Mouse (Mus musculus) lung, embryonic 16.5 days (tissue): ENCODE data around the gene Synj1. TPM values are rescaled to one million over a fixed set of nuclear protein-coding genes. Genes with fewer than 3 reads are reported as not detected.

Experiments used
- ATAC-seq: fragments of 200-750 bp; cut with Nextera tagmentation; 2 replicates; pipeline ENCODE4 v1.8.0; 2017; ENCODE audit warnings: low read depth, mild to moderate bottlenecking, moderate library complexity
- H3K27ac ChIP-seq: fragments of 300-500 bp; sonication (generic); 2 replicates; pipeline ENCODE4 v1.5.1; 2014; ENCODE audit warnings: mild to moderate bottlenecking, control low read depth, low read length
- H3K27me3 ChIP-seq: fragments of 300-500 bp; sonication (generic); 2 replicates; pipeline ENCODE4 v1.6.1; 2014; ENCODE audit warnings: low read depth, low read length, mixed read lengths; ENCODE audit not compliant: control insufficient read depth, insufficient read depth
- H3K36me3 ChIP-seq: fragments of 300-500 bp; sonication (generic); 2 replicates; pipeline ENCODE4 v1.6.1; 2014; ENCODE audit warnings: low read length; ENCODE audit not compliant: control insufficient read depth, insufficient read depth
- H3K4me1 ChIP-seq: fragments of 300-500 bp; sonication (generic); replicated peaks from 2 replicates; pipeline ENCODE4 v1.6.1; 2014; ENCODE audit warnings: low read length, mixed read lengths; ENCODE audit not compliant: control insufficient read depth, insufficient read depth
- H3K4me2 ChIP-seq: fragments of 300-500 bp; sonication (generic); 2 replicates; pipeline ENCODE4 v1.6.1; 2014; ENCODE audit warnings: low read depth, low read length, control low read depth
- H3K4me3 ChIP-seq: fragments of 300-500 bp; sonication (generic); 2 replicates; pipeline ENCODE4 v1.5.1; 2014; ENCODE audit warnings: mild to moderate bottlenecking, low read length, control low read depth
- H3K9ac ChIP-seq: fragments of 300-500 bp; sonication (generic); 2 replicates; pipeline ENCODE4 v1.6.1; 2014; ENCODE audit warnings: low read length, control low read depth
- H3K9me3 ChIP-seq: fragments of 300-500 bp; sonication (generic); 2 replicates; pipeline ENCODE4 v1.6.1; 2016; ENCODE audit warnings: low read length; ENCODE audit not compliant: control insufficient read depth
- WGBS: fragments of 180-500 bp; shearing (Covaris S2); extraction: QIAGEN DNeasy Blood & Tissue Kit; methylation state at CpG from one replicate; pipeline ENCODE4 v1.1.7; 2014; 5-methylcytosine and 5-hydroxymethylcytosine counted together
- polyA plus RNA-seq: library from polyadenylated mRNA; unstranded; fragments of >200 nt; fragmentation: Nextera tagmentation; extraction: Ambion mirVana; gene quantifications from 2 replicates; pipeline ENCODE4 v1.2.1, GENCODE M21; 2015

Synj1 gene
- polyA plus RNA-seq, 1 experiment from 2014 or later, result 15.6 TPM

DNA sequence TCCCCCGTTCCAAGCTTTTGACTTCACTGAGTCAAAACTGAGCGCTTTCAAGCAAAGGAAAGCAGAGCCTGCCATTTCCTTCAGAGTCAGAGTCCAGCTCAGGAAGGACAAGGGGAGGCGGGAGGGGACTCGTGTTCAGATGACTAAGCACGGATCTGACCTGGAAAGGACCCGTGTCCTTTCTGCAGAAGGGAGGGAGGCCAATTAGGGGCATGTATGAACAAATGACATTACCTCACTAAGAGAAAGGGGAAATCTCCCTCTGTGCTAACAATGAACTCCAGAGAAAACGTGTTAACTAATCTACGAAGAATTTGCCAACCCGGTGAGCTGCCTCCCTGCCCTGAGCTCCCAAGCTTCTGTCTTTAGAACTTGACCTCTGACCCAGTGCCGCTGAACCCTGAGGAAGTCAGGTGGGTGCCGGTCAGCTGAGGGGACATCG lies 95.0 kb downstream of the Synj1 start:
- Histone ChIP-seq H3K4me3 (no peak overlapping the region), H3K9ac (no peak overlapping the region), H3K27ac (no peak overlapping the region), H3K9me3 (no peaks in the 10 kb centered on the region), H3K4me2 (no peak overlapping the region), H3K27me3 (no peaks in the 10 kb centered on the region), H3K4me1 (no peaks in the 10 kb centered on the region), H3K36me3 (no peaks in the 10 kb centered on the region)
- WGBS, result 27% methylated on average over 12 of the region's 12 CpGs
- ATAC-seq, result peak; percentile 67

DNA sequence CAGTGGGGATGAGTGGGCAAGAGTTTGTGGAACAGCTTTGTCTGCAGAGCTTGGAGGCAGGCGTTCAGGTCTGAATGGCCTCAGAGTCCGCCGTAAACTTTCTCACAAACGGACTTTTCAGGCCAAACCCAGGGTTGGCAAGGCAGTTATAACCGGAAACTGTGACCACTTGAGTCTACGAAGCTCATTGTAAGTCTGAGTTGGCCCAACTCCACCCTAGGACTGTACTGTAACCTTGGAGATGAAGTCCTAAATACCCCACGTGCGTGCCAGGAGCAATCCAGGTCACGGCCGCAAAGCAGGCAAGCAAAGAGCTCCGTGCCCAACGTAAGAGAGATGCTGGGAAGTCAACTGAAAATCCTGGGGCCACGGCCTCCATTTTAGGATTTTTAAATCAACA lies 99.3 kb downstream of the Synj1 start:
- Histone ChIP-seq H3K27ac (no peak overlapping the region), H3K4me2 (no peak overlapping the region), H3K36me3 (no peaks in the 10 kb centered on the region), H3K4me1 (no peaks in the 10 kb centered on the region), H3K4me3 (no peak overlapping the region), H3K9ac (no peak overlapping the region), H3K27me3 (no peaks in the 10 kb centered on the region), H3K9me3 (no peaks in the 10 kb centered on the region)
- 90% methylated on average over 13 of the region's 13 CpGs for WGBS
- no peak for ATAC-seq

DNA sequence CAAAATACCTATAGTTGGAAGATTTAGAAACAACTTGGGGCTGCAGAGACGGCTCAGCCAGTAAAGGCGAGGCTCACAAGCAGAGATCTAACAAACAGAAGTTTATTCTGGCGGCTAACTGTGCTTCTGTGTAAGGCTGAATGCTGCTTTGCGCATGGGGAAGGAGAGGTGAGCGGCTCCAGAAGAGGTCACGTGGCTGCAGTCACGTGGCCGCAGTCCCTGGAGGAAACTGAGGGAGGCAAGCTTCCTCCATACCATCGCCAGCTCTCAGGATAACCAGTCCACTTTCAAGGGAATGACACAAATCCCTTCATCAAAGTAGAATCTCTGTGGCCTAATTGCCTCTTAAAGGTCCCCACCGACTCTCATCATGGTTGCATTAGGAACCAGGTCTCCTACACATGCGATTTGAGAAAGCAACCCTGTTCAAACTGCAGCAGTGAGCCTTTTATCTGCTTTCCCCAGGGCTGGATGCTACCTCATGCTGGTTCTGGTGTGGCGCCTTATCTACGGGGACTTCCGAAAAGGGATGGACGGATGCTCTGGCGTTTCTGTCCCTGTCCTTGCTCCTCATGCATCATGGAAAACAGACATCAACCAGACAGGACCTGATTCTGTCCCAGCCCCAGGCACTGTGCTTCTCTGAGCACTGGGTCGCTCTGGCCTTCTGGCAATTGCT lies 100.1 kb downstream of the Synj1 start:
- no peak overlapping the region for H3K4me3 ChIP-seq
- no peak overlapping the region for H3K9ac ChIP-seq
- no peaks in the 10 kb centered on the region for H3K36me3 ChIP-seq
- 77% methylated on average over 17 of the region's 17 CpGs for WGBS
- no peaks in the 10 kb centered on the region for H3K9me3 ChIP-seq
- no peak for ATAC-seq
- H3K4me1 ChIP-seq, result no peaks in the 10 kb centered on the region
- H3K27ac ChIP-seq, result no peak overlapping the region
- no peak overlapping the region for H3K4me2 ChIP-seq
- H3K27me3 ChIP-seq, result no peaks in the 10 kb centered on the region

DNA sequence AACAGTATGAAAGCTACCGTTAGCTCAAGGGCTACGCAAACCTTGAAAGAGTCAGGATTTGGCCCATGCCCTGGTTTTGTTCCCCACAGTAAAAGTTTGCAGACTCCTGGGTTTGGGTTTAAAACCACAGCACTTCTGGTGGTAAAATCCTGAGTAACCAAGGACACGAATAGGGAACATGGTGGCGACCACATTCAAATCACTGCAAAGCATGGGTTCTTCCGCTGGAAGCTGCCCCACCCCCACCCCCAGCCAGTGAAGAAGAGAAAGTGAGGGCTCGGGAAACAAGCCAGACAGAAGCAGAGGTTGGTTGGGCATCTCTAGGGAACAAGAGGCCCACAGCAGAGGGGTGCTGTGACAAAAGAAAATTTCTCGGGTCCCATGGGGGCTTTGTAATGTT lies 103.9 kb downstream of the Synj1 start:
- WGBS, result 57% methylated on average over 7 of the region's 7 CpGs
- Histone ChIP-seq H3K4me3 (no peak overlapping the region), H3K9me3 (no peaks in the 10 kb centered on the region), H3K27ac (no peak overlapping the region), H3K9ac (no peak overlapping the region), H3K36me3 (no peaks in the 10 kb centered on the region), H3K27me3 (no peaks in the 10 kb centered on the region), H3K4me1 (no peaks in the 10 kb centered on the region), H3K4me2 (no peak overlapping the region)
- ATAC-seq, result no peak

DNA sequence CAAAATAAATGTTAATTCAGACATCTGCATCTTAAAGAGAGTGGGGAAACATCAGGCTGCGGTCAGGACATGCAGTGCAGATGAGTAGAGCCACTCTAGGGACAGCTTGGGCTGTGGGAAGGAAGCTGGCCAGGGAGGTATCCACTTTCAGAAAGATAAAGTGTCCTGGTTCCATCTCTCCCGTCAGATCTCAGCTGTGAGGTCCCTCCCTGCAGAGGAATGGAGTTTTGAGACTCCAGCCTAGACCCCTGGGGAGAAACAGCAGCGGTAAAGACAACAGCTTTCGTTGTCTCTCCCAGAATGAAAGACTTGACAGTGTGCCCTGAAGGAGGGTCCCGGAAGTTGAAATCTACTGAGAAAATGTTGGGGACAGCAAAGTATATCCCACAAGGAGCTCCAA lies 107.8 kb downstream of the Synj1 start:
- 43% methylated on average over 5 of the region's 5 CpGs for WGBS
- Histone ChIP-seq H3K36me3 (no peaks in the 10 kb centered on the region), H3K9me3 (no peaks in the 10 kb centered on the region), H3K27ac (no peak overlapping the region), H3K4me3 (no peak overlapping the region), H3K9ac (no peak overlapping the region), H3K4me1 (no peaks in the 10 kb centered on the region), H3K4me2 (no peak overlapping the region), H3K27me3 (no peaks in the 10 kb centered on the region)
- no peak for ATAC-seq

DNA sequence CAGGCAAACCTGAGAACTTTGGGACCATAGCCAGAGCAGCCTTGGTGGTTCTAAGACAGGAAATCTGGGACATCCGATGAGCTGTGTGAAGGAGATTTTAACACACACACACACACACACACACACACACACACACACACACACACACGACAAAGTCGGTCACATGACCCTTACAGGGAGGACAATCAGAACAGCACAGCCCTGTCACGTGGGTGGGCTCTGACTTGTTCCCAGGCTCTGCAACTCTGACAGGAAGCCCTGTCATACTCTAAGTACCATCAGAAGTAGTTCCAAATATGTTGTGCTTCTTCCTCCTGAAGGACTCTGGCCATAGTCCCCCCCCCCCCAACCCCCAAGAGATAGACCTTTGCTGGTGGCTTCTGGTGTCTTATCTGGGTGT lies 109.7 kb downstream of the Synj1 start:
- H3K27ac ChIP-seq, result no peak overlapping the region
- peak; percentile 49; the same call in 1 of the 2 replicates for ATAC-seq
- no peaks in the 10 kb centered on the region for H3K4me1 ChIP-seq
- 38% methylated on average over 4 of the region's 4 CpGs for WGBS
- no peak overlapping the region for H3K4me3 ChIP-seq
- no peak overlapping the region for H3K4me2 ChIP-seq
- no peaks in the 10 kb centered on the region for H3K36me3 ChIP-seq
- no peaks in the 10 kb centered on the region for H3K9me3 ChIP-seq
- H3K27me3 ChIP-seq, result no peaks in the 10 kb centered on the region
- no peak overlapping the region for H3K9ac ChIP-seq

DNA sequence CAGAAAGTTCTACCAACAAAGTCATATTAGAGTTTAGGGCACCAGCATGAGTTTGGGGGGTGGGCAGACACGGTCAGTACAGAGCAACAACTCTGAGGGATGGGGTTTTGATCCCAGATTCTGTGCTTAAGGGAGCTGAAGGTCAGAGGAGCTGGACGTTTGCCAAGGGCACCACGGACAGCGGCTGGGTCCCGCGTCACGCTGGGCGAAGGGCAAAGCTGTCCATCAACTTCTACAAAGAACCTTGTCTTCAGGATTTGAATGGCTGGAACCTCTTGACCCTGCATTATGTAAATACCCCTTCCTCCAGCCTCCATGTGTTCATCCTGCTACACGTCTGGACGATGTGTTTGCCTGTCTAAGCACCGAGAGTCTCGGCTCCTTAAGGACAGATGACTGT lies 111.6 kb downstream of the Synj1 start:
- no peak for ATAC-seq
- H3K36me3 ChIP-seq, result no peaks in the 10 kb centered on the region
- WGBS, result 20% methylated on average over 12 of the region's 12 CpGs

DNA sequence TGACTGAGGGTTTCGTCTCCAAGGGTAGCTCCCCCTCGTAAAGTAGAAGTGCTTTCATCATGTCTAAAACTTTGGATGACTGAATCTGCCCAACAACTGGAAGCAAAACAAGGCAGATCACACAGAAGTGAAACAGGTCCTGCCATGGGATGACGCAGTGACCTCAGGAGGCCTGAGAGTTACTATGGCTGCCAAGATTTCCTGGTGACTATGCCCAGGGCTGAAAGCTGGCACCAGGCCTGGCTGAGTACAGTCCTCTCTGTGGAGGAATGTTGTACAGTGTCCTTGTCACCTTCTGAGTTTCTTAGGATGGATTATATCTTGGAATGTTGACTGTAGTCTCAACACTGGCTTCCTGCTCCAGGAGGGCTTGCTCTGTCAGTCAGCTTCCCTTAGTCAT lies 113.5 kb downstream of the Synj1 start:
- ATAC-seq, result no peak
- peaks cover 3% of the 10 kb centered on the region; the same call in 1 of the 2 replicates for H3K27me3 ChIP-seq
- no peak overlapping the region for H3K4me3 ChIP-seq
- no peaks in the 10 kb centered on the region for H3K4me1 ChIP-seq
- H3K36me3 ChIP-seq, result no peaks in the 10 kb centered on the region
- no peak overlapping the region for H3K9ac ChIP-seq
- H3K27ac ChIP-seq, result no peak overlapping the region
- H3K9me3 ChIP-seq, result no peaks in the 10 kb centered on the region
- 77% methylated on average over 3 of the region's 3 CpGs for WGBS
- no peak overlapping the region for H3K4me2 ChIP-seq

More for the DNA sequence above, 111.6 kb downstream of the Synj1 start:
- Histone ChIP-seq H3K27ac (no peak overlapping the region), H3K4me2 (no peak overlapping the region), H3K4me1 (no peaks in the 10 kb centered on the region), H3K4me3 (no peak overlapping the region), H3K9me3 (no peaks in the 10 kb centered on the region), H3K9ac (no peak overlapping the region), H3K27me3 (no peaks in the 10 kb centered on the region)

DNA sequence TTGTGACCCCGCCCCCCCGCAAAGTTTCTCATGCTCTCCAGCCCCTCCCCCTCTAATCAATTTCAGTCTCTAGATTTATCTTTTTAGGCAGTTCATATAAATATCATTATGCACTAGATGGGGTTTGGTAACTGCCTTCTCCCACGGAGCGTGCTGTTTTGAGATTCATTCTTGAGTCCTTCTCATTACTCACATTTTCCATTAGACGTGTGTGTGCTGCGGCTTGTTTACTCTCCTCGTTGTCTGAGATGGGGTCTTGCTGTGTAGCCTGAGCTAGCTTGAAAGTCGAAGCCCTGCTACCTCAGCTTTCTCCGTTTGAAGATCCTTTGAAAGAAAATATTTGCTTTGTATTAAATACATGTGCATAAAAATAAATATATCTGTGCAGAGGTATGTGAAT lies 117.3 kb downstream of the Synj1 start:
- 33% methylated on average over 9 of the region's 9 CpGs for WGBS
- no peak for ATAC-seq

More for the DNA sequence above, 117.3 kb downstream of the Synj1 start:
- peaks cover 8% of the 10 kb centered on the region; the same call in 1 of the 2 replicates for H3K4me1 ChIP-seq
- H3K4me2 ChIP-seq, result no peak overlapping the region
- H3K36me3 ChIP-seq, result no peaks in the 10 kb centered on the region
- no peaks in the 10 kb centered on the region for H3K9me3 ChIP-seq
- H3K27me3 ChIP-seq, result peaks cover 3% of the 10 kb centered on the region; the same call in 1 of the 2 replicates
- H3K9ac ChIP-seq, result no peak overlapping the region
- H3K27ac ChIP-seq, result no peak overlapping the region
- H3K4me3 ChIP-seq, result no peak overlapping the region
